Mouse (Mus musculus): ENCODE measurements at regions not wholly inside any gene's neighbourhood (a gene's known extent, or its start where the extent isn't known, plus 50 kb on each side); places are given as distances from the start of the nearest gene placed in this dataset.

GRCm38 (mm10) chr1:156997476-156998305 lies 58.3 kb upstream of the Ralgps2 start:
- no peak overlapping the region for H3K4me3 ChIP-seq (replicated peaks; ENCODE audit: low read length)
- H3K4me1 ChIP-seq (ENCODE audit: control insufficient read depth, insufficient read depth, low read length), result 0 out of 2 replicates have a peak, but pooled peaks cover 5% of the 10 kb centered on the region
- ATAC-seq (ENCODE audit: low FRiP score, low read depth), result 0 out of 2 replicates have a peak, but pooled peaks have one; percentile 32
- no peak overlapping the region for H3K4me2 ChIP-seq (replicated peaks; ENCODE audit: low read depth, low read length, severe bottlenecking)
- 31% methylated on average over 12 of the region's 12 CpGs for WGBS
- no peaks in the 10 kb centered on the region for H3K36me3 ChIP-seq (ENCODE audit: control insufficient read depth, insufficient read depth, low read length)
- H3K27ac ChIP-seq (replicated peaks; ENCODE audit: low read depth, low read length), result no peak overlapping the region
- no peaks in the 10 kb centered on the region for H3K27me3 ChIP-seq (ENCODE audit: control insufficient read depth, insufficient read depth, low read length)
- H3K9me3 ChIP-seq (ENCODE audit: control insufficient read depth, low read length), result no peaks in the 10 kb centered on the region
- H3K9ac ChIP-seq (ENCODE audit: low read depth, low read length, severe bottlenecking), result no peak overlapping the region
- no peak for TF ChIP-seq POLR2A (IDR thresholded peaks at IDR 0.05; ENCODE audit: borderline replicate concordance, extremely low read depth, insufficient read depth, insufficient read length)
- peak; percentile 21 for DNase-seq (ENCODE audit: low spot score)

DNA sequence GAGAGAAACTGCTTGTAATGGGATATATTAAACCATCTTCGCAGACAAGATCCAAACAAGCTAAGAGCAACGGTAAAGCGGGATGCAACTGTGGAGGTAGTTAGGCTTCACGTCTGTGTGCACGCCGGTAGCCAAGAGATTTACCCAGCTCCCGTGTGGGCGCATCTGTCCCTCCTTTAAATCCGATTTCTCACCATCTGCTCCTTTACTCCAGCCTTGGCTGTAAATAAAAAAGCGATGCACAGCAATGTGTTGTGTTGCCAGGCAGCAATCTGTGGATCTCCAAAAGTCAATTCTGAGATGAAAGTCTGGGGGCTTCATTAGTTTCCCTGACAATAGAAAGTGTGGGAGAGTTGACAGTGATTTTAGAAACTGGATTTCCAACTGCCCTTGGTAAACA lies 57.6 kb upstream of the Ralgps2 start:
- Histone ChIP-seq H3K4me2 (replicated peaks; ENCODE audit: low read depth, low read length, severe bottlenecking) (no peak overlapping the region), H3K27ac (replicated peaks; ENCODE audit: low read depth, low read length) (no peak overlapping the region), H3K9ac (ENCODE audit: low read depth, low read length, severe bottlenecking) (no peak overlapping the region), H3K4me1 (ENCODE audit: control insufficient read depth, insufficient read depth, low read length) (0 out of 2 replicates have a peak, but pooled peaks cover 5% of the 10 kb centered on the region), H3K4me3 (replicated peaks; ENCODE audit: low read length) (no peak overlapping the region), H3K27me3 (ENCODE audit: control insufficient read depth, insufficient read depth, low read length) (no peaks in the 10 kb centered on the region), H3K9me3 (ENCODE audit: control insufficient read depth, low read length) (no peaks in the 10 kb centered on the region), H3K36me3 (ENCODE audit: control insufficient read depth, insufficient read depth, low read length) (no peaks in the 10 kb centered on the region)
- WGBS, result 82% methylated on average over 10 of the region's 10 CpGs
- no peak for DNase-seq (ENCODE audit: low spot score)
- TF ChIP-seq POLR2A (IDR thresholded peaks at IDR 0.05; ENCODE audit: borderline replicate concordance, extremely low read depth, insufficient read depth, insufficient read length), result no peak
- ATAC-seq (ENCODE audit: low FRiP score, low read depth), result no peak

GRCm38 (mm10) chr1:156996084-156996880 lies 56.9 kb upstream of the Ralgps2 start:
- no peaks in the 10 kb centered on the region for H3K9me3 ChIP-seq (ENCODE audit: control insufficient read depth, low read length)
- no peaks in the 10 kb centered on the region for H3K36me3 ChIP-seq (ENCODE audit: control insufficient read depth, insufficient read depth, low read length)
- no peak overlapping the region for H3K4me3 ChIP-seq (replicated peaks; ENCODE audit: low read length)
- H3K27ac ChIP-seq (replicated peaks; ENCODE audit: low read depth, low read length), result no peak overlapping the region
- H3K27me3 ChIP-seq (ENCODE audit: control insufficient read depth, insufficient read depth, low read length), result no peaks in the 10 kb centered on the region
- peak; percentile 66 for ATAC-seq (ENCODE audit: low FRiP score, low read depth)
- DNase-seq (ENCODE audit: low spot score), result peak; percentile 28
- 0 out of 2 replicates have a peak, but pooled peaks cover 5% of the 10 kb centered on the region for H3K4me1 ChIP-seq (ENCODE audit: control insufficient read depth, insufficient read depth, low read length)
- no peak overlapping the region for H3K4me2 ChIP-seq (replicated peaks; ENCODE audit: low read depth, low read length, severe bottlenecking)
- whole genome bisulfite sequencing, result 80% methylated on average over 10 of the region's 10 CpGs
- H3K9ac ChIP-seq (ENCODE audit: low read depth, low read length, severe bottlenecking), result no peak overlapping the region
- TF ChIP-seq POLR2A (IDR thresholded peaks at IDR 0.05; ENCODE audit: borderline replicate concordance, extremely low read depth, insufficient read depth, insufficient read length), result no peak

- Histone ChIP-seq H3K27ac (replicated peaks; ENCODE audit: low read depth, low read length) (no peak overlapping the region), H3K4me2 (replicated peaks; ENCODE audit: low read depth, low read length, severe bottlenecking) (no peak overlapping the region), H3K27me3 (ENCODE audit: control insufficient read depth, insufficient read depth, low read length) (no peaks in the 10 kb centered on the region), H3K36me3 (ENCODE audit: control insufficient read depth, insufficient read depth, low read length) (no peaks in the 10 kb centered on the region), H3K4me3 (replicated peaks; ENCODE audit: low read length) (no peak overlapping the region), H3K9ac (ENCODE audit: low read depth, low read length, severe bottlenecking) (no peak overlapping the region), H3K4me1 (ENCODE audit: control insufficient read depth, insufficient read depth, low read length) (0 out of 2 replicates have a peak, but pooled peaks cover 5% of the 10 kb centered on the region), H3K9me3 (ENCODE audit: control insufficient read depth, low read length) (no peaks in the 10 kb centered on the region)
- no peak for TF ChIP-seq POLR2A (IDR thresholded peaks at IDR 0.05; ENCODE audit: borderline replicate concordance, extremely low read depth, insufficient read depth, insufficient read length)
- DNase-seq (ENCODE audit: low spot score) (no peak), ATAC-seq (ENCODE audit: low FRiP score, low read depth) (no peak)
- WGBS, result 92% methylated on average over 7 of the region's 7 CpGs
Measured at GRCm38 (mm10) chr1:156995180-156995951, 55.9 kb upstream of the Ralgps2 start.

GRCm38 (mm10) chr1:156994644-156995016 lies 55.2 kb upstream of the Ralgps2 start:
- DNase-seq (ENCODE audit: low spot score), result no peak
- WGBS, result 83% methylated on average over 2 of the region's 2 CpGs
- H3K27me3 ChIP-seq (ENCODE audit: control insufficient read depth, insufficient read depth, low read length), result no peaks in the 10 kb centered on the region
- no peak overlapping the region for H3K9ac ChIP-seq (ENCODE audit: low read depth, low read length, severe bottlenecking)
- no peak overlapping the region for H3K4me3 ChIP-seq (replicated peaks; ENCODE audit: low read length)
- no peak overlapping the region for H3K4me2 ChIP-seq (replicated peaks; ENCODE audit: low read depth, low read length, severe bottlenecking)
- 0 out of 2 replicates have a peak, but pooled peaks cover 5% of the 10 kb centered on the region for H3K4me1 ChIP-seq (ENCODE audit: control insufficient read depth, insufficient read depth, low read length)
- no peak for TF ChIP-seq POLR2A (IDR thresholded peaks at IDR 0.05; ENCODE audit: borderline replicate concordance, extremely low read depth, insufficient read depth, insufficient read length)
- no peak overlapping the region for H3K27ac ChIP-seq (replicated peaks; ENCODE audit: low read depth, low read length)
- no peak for ATAC-seq (ENCODE audit: low FRiP score, low read depth)
- H3K9me3 ChIP-seq (ENCODE audit: control insufficient read depth, low read length), result no peaks in the 10 kb centered on the region
- H3K36me3 ChIP-seq (ENCODE audit: control insufficient read depth, insufficient read depth, low read length), result no peaks in the 10 kb centered on the region

Measured in limb, embryonic 14.5 days (tissue).